Comparison of ENCODE assay signal across 7 mouse cellular contexts in the genomic region with DNA sequence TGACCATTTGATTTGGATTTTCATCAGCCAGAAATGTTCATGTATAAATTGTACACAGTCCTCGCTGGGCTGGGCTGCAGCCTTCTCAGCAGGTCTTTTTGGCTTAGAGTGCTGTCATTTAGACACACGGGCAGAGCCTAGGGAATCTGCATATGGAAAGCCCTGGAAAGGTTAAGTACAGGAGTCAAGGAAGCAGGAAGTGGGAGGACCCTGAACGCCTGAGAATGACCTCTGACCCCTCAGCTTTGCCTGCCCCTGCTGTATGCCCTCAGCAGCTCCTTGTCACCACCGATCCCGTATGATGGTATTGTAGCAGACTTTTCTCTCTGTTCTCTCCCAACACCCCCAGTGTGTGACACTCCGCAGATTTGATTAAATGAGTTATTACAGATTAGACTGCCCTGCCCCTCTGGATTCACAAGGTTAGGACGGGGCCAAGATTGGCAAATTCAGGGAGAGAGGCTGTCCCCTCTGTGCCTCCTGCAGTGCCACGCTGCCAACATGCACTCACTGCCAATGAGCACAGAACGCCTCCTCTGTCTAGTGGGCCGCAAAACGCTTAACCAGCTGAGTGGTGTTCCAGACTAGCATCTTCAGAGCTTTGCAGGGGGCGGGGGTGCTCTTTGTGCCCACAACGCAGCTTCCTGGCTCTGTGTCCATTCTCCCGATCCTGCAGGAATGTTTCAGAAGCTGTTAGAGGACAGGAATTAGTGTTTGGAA. TPM values are rescaled to one million over a fixed set of nuclear protein-coding genes. Genes with fewer than 3 reads are reported as not detected.
DNase-seq lines count a peak whose midpoint lies in the region; ATAC-seq and TF ChIP-seq lines count a peak whose summit lies in the region.

No protein-coding gene starts in this region.

- peak overlapping the region; percentile 48 for H3K9ac ChIP-seq in hindbrain, embryonic 12.5 days

- no peak for TF ChIP-seq CTCF in small intestine, adult 2 months (IDR thresholded peaks at IDR 0.05; ENCODE audit: extremely low read depth, insufficient read length, insufficient replicate concordance, low read depth, low read length)

- no peak for TF ChIP-seq POLR2A in small intestine, adult 2 months (IDR thresholded peaks at IDR 0.05; ENCODE audit: low read depth, low read length)

- ATAC-seq in hindbrain, embryonic 12.5 days (ENCODE audit: low FRiP score) = peak; percentile 67
- ATAC-seq in megakaryocyte, adult 5-6 weeks (ENCODE audit: poor library complexity, severe bottlenecking) = peak; percentile 38; the same call in 1 of the 2 replicates

- no peaks in the 10 kb centered on the region for H3K36me3 ChIP-seq in hindbrain, embryonic 12.5 days
- H3K36me3 ChIP-seq in small intestine, adult 2 months (ENCODE audit: control insufficient read depth, insufficient read depth, low read length) = no peaks in the 10 kb centered on the region

- peak overlapping the region; percentile 25 for H3K4me3 ChIP-seq in hindbrain, embryonic 12.5 days
- H3K4me3 ChIP-seq in small intestine, adult 2 months (ENCODE audit: low read depth, low read length) = peak overlapping the region; percentile 47

- H3K27me3 ChIP-seq in hindbrain, embryonic 12.5 days = no peaks in the 10 kb centered on the region
- H3K27me3 ChIP-seq in small intestine, adult 2 months (ENCODE audit: control insufficient read depth, insufficient read depth, low read length) = no peaks in the 10 kb centered on the region

- DNase-seq in adipocyte (ENCODE audit: low spot score) = peak; percentile 93
- peak; percentile 65 for DNase-seq in cerebellum, adult 8-10 months
- peak; percentile 70 to 80 for DNase-seq in frontal cortex, postnatal 14 days (ENCODE audit: low spot score in 2 of 2)
- DNase-seq in left cerebral cortex, adult 18-20 months (ENCODE audit: low spot score in 2 of 2) = peak; percentile 63 to 86

- peak overlapping the region; percentile 53 for H3K4me2 ChIP-seq in hindbrain, embryonic 12.5 days (replicated peaks)

- peak overlapping the region; percentile 90 for H3K27ac ChIP-seq in hindbrain, embryonic 12.5 days
- H3K27ac ChIP-seq in small intestine, adult 2 months (ENCODE audit: insufficient read depth, low read depth, low read length) = peak overlapping the region; percentile 82

- 38% methylated on average over 14 of the region's 14 CpGs for WGBS in hindbrain, embryonic 12.5 days
- WGBS in small intestine, adult 2 months = 25% methylated on average over 14 of the region's 14 CpGs

- H3K4me1 ChIP-seq in hindbrain, embryonic 12.5 days = peaks cover 19% of the 10 kb centered on the region
- peaks cover 28% of the 10 kb centered on the region for H3K4me1 ChIP-seq in small intestine, adult 2 months (ENCODE audit: control insufficient read depth, insufficient read depth, insufficient read length, low read length)

- H3K9me3 ChIP-seq in hindbrain, embryonic 12.5 days (replicated peaks) = no peaks in the 10 kb centered on the region

RNA-seq across cellular contexts. Expression of a gene that starts 43.5 kb away (rescaled TPM):
- 0.39 and 0.67 TPM in 2 replicates for polyA plus RNA-seq in hindbrain, embryonic 12.5 days (2016; fragmentation: Nextera tagmentation; extraction: Ambion mirVana)
- 1 to 10 TPM; 1.4 to 1.7 TPM for total RNA-seq in left cerebral cortex, adult 18-20 months (2021)
- 13.5 and 16.8 TPM in 2 replicates for total RNA-seq in megakaryocyte, adult 5-6 weeks (2015)
- 12.1 and 19.1 TPM in 2 replicates for total RNA-seq in megakaryocyte, adult 5-6 weeks (2017)
- polyA plus RNA-seq in small intestine, adult 2 months (2012; rRNA removed) = 0.20 and 0.23 TPM in 2 replicates

RNA-seq across cellular contexts. Expression of a gene that starts 58.3 kb away (rescaled TPM):
- polyA plus RNA-seq in hindbrain, embryonic 12.5 days (2016; fragmentation: Nextera tagmentation; extraction: Ambion mirVana) = 557 and 561 TPM in 2 replicates
- 100 to 1,000 TPM; 188 to 189 TPM for total RNA-seq in left cerebral cortex, adult 18-20 months (2021)
- total RNA-seq in megakaryocyte, adult 5-6 weeks (2015) = 204 and 222 TPM in 2 replicates
- 58.9 and 76.8 TPM in 2 replicates for total RNA-seq in megakaryocyte, adult 5-6 weeks (2017)
- 244 and 314 TPM in 2 replicates for polyA plus RNA-seq in small intestine, adult 2 months (2012; rRNA removed)

Comparison
In these comparisons a context has a peak if more than half of its experiments do, and no peak if none do; other contexts are left out.
1. Peak in every context shown above with its lines: DNase-seq, ATAC-seq, H3K4me3 ChIP-seq and H3K27ac ChIP-seq.
2. RNA of a gene that starts 43.5 kb away (total RNA-seq): 12.1 to 19.1 TPM in megakaryocyte, adult 5-6 weeks; 1.4 to 1.7 TPM in left cerebral cortex, adult 18-20 months; every median in the first group is over 4 times any median in the second.